Mouse (Mus musculus) cortical plate, adult 2 months (tissue): ENCODE results near the gene Tmem87a.

ENCODE experiments used
- CTCF ChIP-seq: fragments of 200-500 bp; IDR thresholded peaks from 2 replicates; pipeline ENCODE4 v1.5.1; 2011; ENCODE audit warnings: mild to moderate bottlenecking, control low read depth, low read length; ENCODE audit not compliant: insufficient read depth; ENCODE audit errors: extremely low read depth
- POLR2A ChIP-seq: fragments of 200-500 bp; IDR thresholded peaks from 2 replicates; pipeline ENCODE4 v1.6.1; 2011; ENCODE audit warnings: mild to moderate bottlenecking, low read length, control low read depth; ENCODE audit not compliant: insufficient read depth; ENCODE audit errors: extremely low read depth

DNA sequence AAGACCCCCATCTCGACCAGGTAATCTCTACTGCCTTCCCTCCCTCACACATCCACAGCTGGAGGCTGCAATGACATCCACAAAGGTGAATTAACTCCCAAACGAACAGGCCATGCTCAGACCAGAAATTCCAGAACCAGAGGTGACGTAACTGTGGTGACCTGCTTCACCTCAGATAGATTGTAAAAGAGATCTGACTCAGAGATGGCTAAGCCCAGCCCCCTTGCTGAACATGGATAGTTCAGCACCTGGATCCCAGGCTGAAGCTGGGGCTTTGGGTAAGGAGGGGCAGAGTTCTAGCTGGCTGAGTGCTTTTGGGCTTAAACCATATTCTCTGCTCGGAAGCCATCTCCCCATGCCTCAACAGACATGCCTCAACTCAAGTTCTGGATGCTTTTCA is 88.8 kb downstream of the Tmem87a start:
- TF ChIP-seq POLR2A (no peak), CTCF (no peak)
